Mouse (Mus musculus) T-helper 2 cell (primary cell): ENCODE data around the gene Phf21b.
"Not testable (repeated sequence)": the region's sequence is repeated elsewhere in the genome, so short reads cannot be mapped to it uniquely, and the experiment has no call there.

Experiments used
- in situ Hi-C: fragments of 300-600 bp; cut with MboI, MseI; formaldehyde crosslinking; loops from one replicate; pipeline ENCODE4 v1.15.1; 2025; ENCODE audit warnings: high pct_unique_total_duplicates

Phf21b gene

DNA sequence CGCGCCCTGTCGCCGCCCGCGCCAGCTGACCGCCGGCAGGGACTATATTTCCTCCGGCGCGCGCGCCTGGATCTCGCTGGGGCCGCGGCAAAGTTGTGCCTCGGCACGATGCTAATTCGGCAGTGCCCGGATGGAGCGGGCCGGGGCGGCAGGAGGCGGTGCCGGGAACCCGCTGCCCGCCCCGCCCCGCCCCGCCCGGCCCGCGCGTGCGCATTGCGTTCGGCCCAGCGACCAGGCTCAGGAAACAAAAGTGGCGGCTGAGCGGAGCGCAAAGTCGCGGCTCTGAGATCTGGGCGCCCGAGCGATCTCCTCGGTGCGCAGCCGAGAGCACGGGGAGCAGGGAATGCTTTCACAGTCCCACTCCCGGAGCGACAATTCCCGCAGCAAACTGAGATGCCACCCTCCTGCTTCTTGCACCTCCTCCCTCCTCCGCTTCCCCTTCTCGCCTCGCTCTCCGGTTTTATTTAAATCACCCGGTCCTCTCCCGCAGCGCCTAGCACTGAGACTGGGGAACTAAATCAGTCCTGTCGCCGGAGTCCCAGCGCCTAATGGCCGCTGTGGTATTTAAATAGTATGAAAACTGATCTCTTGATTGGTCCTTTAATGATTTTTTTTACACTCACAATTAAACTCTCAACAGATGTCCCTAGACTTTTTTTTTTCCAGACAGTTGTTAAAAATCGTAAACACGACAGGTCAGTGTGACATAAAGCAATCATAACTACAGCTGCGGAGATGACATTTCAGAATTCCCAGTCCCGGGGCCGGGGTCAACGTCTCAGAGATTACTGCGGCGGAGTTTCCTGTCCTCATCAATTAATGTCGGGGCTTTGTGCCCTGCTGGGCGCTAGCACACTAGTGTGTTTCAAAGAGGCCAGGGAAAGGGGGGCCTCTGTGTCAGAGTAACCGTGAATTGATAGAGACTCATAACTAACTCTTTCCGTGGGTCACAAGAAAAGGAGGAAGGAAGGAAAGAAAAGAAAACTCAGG is at the start of gene Phf21b:
Gene Phf21b (minus strand): TSS at position 44 of the 990 bp plus-strand sequence.
- in situ Hi-C loops: no loop called here

DNA sequence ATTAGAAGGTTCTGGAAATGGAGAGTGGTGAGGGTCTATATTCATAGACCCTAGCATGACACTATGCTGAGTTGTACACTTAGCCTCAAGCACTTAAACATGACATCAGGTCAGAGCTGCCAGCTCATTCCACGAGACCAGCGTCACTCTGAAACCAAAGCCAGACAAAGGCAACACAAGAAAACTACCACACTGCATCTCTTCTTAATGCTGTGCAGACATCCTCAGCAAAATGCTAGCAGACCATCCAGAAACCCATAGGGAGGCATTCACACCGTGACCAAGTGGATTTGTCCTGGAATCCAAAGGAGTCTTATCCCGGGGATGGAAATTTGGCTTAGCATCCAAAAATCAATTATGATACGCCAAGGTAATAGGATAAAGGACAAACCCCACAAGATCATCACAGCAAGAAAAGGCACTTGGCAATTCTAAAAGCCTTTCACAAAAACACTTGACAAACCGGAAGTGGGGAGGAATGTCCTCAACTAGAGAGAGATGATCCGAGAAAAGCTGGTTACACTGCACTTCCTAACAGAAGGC is 48.1 kb upstream of the Phf21b start:
- in situ Hi-C loops: no loop called here

DNA sequence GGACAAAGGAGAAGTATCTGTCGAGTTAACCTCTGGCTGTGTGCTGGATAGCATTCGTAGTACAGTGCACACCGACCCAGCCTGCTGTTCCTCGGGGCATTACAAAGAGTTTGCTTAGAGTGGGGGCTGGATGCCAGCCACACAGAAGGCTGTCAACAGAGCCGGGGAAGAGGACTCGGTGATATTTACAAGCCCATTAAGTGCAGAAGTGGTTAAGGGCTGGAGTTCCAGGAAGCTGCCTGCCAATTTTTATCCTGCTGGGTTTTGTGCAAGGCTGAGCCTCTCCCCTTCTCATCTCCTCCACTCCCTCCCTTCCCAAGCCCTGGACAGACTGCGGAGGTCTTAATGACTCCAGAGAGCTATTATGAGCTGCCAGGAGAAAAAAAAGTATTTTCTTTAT is 42.2 kb upstream of the Phf21b start:
- in situ Hi-C loops: no loop called here

DNA sequence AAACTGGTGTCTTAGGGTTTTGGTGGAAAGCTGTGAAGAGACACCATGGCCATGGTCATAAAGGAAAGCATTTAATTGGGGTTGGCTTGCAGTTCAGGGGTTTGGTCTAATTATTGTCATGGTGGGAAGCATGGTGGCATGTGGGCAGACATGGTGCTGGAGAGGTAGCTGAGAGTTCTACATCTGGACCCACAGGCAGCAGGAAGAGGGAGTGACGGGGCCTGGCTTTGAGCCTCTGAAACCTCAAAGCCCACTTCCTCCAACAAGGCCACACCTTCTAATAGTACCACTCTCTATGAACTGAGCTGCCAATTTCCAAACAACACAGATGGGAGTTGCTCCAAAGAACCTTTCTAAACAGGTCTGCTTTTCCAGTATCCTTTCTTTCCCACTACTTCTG is 40.8 kb upstream of the Phf21b start:
- in situ Hi-C loops: no loop called here

DNA sequence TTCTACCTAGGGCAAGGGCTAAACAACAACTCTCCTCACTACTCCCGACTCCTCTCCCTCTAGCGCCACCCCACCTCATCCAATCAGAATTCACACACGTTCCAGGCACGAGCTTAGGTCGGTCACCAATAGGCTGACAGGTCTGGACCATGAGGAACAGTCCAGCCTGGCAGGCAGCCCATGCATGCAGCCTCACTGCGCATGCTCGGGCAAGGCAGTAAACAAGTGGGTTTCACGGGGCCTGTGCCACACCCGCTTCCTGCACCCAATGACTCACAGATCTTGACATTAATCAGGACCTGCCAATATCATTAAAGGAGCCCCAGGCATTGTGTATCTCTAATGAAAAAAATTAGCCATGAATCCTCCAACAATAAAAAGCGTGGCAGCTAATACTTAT is 40.4 kb upstream of the Phf21b start:
- in situ Hi-C loops: not testable (repeated sequence)

DNA sequence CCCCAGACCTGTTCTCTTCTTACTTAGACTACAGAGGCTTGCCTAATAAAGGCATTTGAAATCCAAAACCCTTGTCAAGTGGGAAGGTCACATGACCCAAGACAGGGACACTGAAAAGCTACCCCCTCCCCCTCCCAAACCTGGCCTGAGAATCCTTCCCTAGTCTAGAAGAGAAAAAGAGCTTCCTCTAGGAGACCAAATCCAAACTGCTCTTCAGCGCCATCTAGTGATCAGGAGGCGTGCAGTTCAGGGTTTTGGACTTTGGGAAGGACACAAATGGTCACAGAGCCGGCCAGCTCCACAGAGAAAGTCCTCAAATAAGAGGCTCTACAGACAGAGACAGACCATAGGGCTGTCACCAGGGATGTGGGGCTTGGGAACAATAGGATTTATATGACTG is 35.8 kb upstream of the Phf21b start:
- in situ Hi-C loops: no loop called here

DNA sequence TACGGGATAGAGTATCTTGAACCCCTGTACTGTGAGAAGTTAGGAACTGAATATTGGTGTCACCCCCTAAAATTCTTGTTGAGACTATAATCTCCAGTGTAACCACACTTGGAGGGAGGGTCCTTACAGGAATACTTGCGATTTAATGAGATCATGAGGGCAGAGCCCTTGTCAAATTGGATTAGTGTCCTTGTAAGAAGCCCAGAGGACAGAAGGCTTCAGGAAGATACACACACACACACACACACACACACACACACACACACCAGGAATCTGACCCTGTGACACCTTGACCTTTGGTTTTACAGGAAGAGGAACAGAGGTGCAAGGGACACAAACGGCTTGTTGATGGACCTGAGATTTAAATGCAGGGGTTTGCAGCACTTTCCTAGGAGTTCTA is 35.4 kb upstream of the Phf21b start:
- in situ Hi-C loops: no loop called here

DNA sequence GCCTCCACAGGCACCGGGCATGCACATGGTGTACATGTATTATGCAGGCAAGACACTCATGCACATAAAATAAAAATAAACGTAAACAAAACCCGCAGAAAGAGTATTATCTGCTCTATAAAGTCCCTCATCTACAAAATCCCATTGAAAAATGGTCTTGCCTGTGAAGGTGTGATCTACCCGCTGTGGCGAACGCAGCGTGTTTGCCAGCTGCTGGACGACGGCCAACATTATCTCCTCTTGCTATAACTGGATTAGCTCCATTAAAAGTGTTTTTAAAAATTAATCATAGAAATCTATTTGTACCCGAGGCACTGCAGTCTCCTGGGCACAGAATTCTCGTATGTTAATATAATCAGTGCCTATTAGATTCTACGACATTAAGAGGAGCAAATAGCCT is 32.2 kb upstream of the Phf21b start:
- in situ Hi-C loops: no loop called here

DNA sequence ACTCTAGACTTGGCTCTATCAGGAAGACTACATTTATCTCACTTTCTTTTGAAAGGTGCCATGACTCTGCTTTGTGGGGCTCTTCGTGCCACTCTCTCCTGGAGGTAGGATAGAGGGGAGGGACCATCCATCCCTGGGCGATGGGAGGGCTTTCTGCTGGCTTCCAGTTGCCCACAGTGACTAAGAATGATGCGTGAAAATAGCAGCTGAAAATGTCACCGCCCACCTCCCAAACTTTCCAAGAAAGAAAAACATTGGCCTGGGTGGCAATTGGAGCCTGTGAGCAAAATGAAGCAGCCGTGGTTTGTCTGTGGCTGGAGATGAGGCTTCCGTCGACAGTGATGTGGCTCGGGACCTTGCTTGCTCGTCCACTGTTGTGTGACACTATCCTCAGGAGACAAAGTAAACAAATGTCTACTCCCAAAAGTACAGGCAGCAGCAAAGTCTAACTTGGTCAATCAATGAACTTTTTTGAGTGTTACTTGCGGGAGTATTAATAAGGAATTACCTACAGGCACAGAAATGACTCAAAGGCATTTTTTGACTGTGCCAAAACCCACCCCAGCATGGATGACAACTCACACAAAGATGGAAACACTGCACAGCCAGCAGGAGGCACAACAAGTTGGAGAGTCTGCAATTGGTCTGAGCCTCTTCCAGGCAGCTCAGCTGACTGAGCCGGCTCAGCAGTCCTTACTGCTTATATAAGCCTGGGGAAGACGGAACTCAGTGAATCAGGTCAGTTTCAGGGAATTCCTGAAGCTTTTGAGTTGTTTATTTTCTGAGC is 21.4 kb upstream of the Phf21b start:
- in situ Hi-C loops: no loop called here

DNA sequence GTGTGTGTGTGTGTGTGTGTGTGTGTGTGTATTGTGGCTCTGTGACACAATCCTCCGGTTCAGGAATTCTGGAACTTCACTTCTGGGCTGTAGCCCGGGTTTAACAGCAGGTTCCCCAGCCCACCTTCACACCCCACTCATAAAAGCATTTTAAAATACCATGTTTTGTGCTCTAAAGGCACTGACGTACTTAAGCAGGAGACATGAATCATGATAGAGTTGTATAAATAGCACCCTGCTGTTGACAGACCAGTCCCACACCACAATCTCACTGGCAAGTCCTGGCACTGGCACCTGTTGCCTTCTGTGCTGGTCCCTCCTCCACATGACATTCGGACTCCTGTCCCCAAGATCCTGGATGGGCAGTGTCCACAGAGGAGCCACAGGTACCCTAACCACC is 18.0 kb upstream of the Phf21b start:
- in situ Hi-C loops: no loop called here

DNA sequence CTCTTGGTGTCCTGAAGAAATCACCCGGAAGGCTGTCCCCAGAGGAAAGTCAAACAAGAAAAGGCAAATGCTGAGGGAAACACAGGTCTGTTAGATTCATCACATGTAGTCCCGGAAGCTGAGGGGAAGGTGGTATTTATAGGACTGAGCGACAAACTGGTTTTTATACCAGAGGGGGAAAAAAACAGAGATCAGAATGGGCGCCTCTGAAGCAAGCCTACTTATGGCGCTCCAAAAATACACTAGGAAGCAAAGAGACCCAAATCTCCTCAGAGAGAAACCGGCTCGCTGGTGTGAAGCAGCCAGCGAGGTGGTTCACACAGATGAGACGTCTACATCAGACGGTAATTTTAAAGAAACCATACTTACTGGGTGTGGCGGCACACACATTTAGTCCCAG is 17.2 kb upstream of the Phf21b start:
- in situ Hi-C loops: no loop called here

DNA sequence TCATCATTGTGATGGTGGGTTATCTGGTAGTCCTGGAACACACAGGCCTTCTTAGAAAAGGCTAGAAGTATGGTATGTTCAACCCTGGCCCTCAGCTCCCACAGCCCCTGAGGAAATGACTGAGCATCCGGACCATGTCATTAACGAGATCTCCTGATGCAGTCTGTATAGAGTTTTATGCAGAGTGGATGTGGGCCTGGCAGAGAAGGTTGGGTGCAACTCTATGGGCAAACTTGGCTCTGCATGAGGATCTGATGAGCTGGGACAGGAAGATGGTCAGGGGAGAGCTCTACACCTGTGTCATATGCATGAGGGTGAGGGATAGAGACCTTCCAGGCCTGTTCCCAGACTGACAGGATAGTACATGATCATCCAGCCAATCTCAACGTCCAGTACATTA is 16.0 kb upstream of the Phf21b start:
- in situ Hi-C loops: no loop called here

DNA sequence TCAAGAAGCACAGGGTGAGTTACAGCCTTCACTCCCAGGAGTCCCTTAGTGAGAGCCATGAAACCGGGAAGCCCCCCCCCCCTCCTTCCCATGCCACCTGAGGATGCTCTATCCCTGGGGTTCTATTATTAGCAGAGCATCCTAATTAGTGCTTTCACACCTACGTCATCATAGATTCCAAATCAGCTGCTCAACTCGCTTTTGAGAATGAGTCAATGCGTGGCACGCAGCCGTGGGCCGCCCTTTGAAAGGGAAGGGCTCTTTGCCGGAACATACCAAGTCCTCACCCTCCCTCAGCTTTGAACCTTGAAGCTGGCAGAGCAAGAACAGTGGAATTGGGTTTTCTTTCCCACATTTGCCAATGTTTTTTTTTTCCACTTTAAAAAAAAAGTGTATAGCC is 6.1 kb upstream of the Phf21b start:
- in situ Hi-C loops: no loop called here

DNA sequence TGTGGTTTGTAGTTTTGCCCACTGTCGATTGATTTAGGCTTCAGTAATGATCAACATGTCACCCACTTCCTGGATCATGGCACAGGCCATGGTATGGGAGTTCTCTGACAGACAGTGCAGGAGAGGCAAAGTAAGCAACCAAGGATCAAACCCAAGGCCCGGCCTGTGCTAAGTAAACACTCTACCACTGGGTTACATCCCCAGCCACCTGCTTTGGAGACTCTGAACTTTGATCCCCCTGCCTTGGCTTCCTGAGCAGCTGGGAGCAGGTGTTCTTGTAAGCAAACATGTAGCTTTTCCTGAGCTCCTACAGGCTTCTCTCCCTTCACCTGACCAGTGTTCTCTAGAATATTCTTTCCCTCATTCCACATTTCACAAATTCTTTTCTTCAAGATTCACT is 1.8 kb upstream of the Phf21b start:
- in situ Hi-C loops: no loop called here

DNA sequence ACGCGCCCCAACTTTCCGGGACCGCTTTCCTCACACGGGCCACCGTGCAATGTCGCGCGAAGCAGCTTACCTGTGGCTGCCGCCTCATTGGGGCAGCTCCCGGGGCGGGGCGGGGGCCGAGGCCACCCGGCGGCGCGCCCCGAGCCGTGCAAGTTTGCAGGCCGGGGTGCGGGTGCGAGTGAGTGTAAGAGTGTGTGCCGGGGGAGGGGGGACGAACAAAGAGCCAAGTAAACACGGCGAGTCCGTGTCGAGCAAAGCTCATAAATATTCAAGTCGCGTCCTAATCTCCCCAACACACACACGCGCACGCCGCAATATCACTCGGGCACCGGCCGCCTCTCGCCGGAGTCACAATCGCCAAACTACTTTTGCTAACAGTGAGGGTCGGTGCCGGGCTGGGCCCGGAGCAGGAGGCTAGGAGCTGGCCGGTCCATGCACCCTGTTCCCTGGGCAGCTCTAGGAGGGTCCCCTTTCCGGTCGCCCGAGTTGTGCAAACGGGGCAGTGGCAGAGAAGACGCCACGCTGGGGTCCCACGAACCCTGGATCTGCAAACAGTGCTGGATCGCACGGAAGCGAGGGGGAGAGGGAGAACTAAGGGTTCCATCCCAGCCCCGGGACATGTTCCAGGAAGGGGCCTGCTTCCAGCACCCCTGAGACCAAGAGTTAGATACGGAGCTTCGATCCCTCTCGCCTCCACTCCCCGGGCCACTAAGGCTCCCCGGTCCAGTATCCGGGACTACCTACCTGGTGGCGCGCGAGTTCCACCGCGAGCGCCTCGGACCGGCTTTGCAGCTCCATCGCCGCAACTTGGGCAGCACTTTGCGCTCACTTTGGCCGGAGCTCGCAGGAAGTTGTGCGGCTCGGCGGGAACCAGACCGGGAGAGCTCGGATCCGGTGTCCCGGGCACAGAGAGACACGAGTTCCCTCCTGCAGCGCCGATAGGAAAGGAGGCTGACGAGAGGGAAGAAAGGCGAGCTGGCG is 638 bp downstream of the Phf21b start:
- in situ Hi-C loops: no loop called here

DNA sequence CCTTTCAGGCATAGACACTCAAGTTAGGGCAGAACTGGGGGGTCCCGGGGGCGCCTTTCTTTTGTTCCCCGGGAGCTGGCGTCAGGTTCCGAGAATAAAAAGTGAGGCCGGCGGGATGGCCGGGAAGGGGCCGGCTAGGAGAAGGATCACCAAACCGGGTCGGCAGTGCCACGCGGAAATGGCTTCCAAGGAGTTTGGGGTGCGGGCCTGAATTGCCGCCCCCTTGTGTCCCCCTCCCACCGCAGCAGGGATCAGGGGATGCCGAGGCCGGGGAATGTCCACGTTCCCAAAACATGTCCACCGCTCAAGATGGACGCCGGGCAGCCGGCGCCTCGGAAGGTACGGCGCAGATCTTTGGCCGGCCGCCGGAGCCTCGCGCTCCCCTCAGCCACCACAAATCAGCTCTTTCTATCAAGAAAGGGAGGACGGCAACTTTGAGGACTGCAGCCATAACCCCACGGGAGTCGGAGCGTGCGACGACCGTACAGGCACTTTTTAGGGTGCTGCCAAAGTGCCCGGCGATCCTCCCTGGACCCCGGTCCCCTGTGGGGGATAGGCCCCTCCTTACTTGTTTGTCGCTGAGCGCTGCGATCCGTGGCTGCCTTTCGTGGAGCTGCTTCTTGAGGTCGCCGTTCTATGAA is 1.6 kb downstream of the Phf21b start:
- in situ Hi-C loops: no loop called here

DNA sequence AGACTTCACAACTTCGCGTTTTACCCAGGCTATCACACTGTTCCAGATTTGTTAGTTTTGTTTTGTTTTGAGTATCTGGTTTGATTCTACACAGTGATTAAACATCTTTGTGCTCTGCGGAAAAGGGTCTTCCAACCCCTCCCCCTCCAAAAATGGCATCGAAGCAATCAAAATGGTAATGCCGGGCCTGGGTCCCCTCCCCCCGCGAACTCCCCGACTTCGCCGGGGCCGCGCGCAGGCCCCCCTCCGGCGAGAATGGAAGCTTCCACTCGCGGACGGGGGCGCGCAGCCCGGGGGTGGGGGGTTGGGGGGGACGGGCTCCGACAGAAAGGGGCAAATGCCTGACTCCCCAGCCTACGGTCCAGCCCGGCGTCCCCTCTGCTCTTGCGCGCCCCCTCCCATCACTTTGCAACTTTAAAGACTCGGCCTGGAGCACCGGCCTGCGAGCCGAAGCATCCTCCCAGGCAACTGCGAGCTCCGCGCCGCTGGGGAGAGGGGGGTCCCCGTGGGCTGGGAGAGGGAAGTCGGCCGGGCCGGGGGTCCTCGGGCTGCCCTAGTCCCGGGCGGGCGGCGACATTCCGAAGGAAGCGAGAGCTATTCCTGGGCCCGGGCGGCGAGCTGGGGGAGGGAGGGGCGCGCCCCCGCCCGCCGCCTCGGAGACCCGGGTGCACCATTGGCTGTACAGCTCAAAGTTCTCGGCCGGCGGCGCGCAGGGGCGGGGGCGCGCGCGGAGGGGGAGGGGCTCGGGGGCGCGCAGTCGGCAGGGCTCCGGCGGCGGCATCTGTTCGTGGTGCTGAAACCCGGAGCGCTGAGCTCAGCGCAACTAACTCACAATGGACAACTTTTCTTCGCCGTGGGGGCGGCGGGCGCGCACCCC is 2.4 kb downstream of the Phf21b start:
- in situ Hi-C loops: no loop called here

DNA sequence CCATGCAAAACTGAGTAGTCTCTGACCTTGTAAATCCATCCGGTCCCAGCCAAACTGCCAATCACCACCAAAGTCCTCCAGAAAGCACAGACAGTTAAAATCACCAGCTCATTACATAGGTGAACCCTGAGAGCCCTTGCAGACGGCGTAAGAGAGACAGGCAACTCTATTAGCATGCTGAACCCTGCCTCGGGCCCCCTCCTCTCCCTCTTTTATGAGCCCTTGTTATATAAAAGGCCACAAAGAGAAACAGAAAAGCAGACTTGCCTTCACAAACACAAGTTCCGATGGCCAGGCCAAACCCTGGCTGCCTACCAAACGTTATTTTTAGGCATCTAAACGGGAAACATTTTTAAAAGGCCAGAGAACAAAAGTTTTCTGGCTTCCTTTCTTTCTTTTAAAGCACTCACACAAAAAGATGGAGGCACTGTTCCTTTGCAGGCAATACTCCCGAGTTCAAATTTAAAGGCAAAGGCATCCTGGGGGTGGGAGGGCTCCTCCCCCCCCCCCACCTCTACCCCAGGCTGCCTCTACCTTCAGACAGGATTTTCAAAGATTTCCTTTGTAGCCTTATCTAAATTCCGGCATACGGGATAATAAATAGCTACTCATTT is 3.3 kb downstream of the Phf21b start:
- in situ Hi-C loops: no loop called here

DNA sequence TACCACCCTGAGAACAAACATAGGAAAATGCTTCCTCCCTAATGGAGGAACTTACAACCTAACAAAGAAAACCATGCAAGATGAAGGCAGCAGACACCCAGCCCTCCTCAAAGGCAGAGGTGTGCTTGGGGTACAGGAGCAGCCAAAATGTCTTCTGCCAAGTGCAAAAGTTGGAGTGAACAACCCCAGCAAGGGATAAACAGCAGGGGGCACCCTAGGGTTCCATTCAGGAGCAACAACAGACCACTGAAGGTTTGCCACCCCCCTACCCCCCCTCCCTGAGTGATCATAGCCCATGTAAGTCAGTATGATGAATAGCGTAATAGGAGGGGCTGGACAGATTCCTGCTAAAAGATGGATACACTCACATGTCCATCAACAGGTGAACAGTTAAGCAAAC is 5.5 kb downstream of the Phf21b start:
- in situ Hi-C loops: no loop called here
